Mouse (Mus musculus) stomach, embryonic 16.5 days (tissue): ENCODE results near the gene Tcp11l2. TPM values are rescaled to one million over a fixed set of nuclear protein-coding genes. Genes with fewer than 3 reads are reported as not detected.
A peak's percentile ranks its signal among the peaks of the same experiment; 100 is the strongest.

Source experiments
- ATAC-seq: fragments of 200-750 bp; cut with Nextera tagmentation; 2 replicates; pipeline ENCODE4 v1.8.0; 2017; ENCODE audit warnings: moderate number of reproducible peaks, moderate TSS enrichment; ENCODE audit not compliant: insufficient read depth, low FRiP score
- H3K27ac ChIP-seq: fragments of 300-500 bp; sonication (generic); 2 replicates; pipeline ENCODE4 v1.5.1; 2014; ENCODE audit warnings: low read length
- H3K27me3 ChIP-seq: fragments of 300-500 bp; sonication (generic); 2 replicates; pipeline ENCODE4 v1.6.1; 2014; ENCODE audit warnings: low read length, control low read depth, mixed read lengths; ENCODE audit not compliant: control insufficient read depth, insufficient read depth
- H3K36me3 ChIP-seq: fragments of 300-500 bp; sonication (generic); 2 replicates; pipeline ENCODE4 v1.6.1; 2014; ENCODE audit warnings: low read length; ENCODE audit not compliant: control insufficient read depth, insufficient read depth
- H3K4me1 ChIP-seq: fragments of 300-500 bp; sonication (generic); 2 replicates; pipeline ENCODE4 v1.6.1; 2014; ENCODE audit warnings: low read length, control low read depth, mixed read lengths; ENCODE audit not compliant: control insufficient read depth, insufficient read depth
- H3K4me2 ChIP-seq: fragments of 300-500 bp; sonication (generic); 2 replicates; pipeline ENCODE4 v1.6.1; 2014; ENCODE audit warnings: low read depth, low read length, mixed read lengths
- H3K4me3 ChIP-seq: fragments of 300-500 bp; sonication (generic); replicated peaks from 2 replicates; pipeline ENCODE4 v1.5.1; 2014; ENCODE audit warnings: mild to moderate bottlenecking, low read length
- H3K9ac ChIP-seq: fragments of 300-500 bp; sonication (generic); 2 replicates; pipeline ENCODE4 v1.6.1; 2014; ENCODE audit warnings: low read length
- H3K9me3 ChIP-seq: fragments of 300-500 bp; sonication (generic); replicated peaks from 2 replicates; pipeline ENCODE4 v1.6.1; 2016; ENCODE audit warnings: low read length, control low read depth; ENCODE audit not compliant: control insufficient read depth
- WGBS: fragments of 180-500 bp; shearing (Covaris S2); extraction: QIAGEN DNeasy Blood & Tissue Kit; methylation state at CpG from one replicate; pipeline ENCODE4 v1.1.7; 2014; 5-methylcytosine and 5-hydroxymethylcytosine counted together
- polyA plus RNA-seq: library from polyadenylated mRNA; unstranded; fragments of >200 nt; fragmentation: Nextera tagmentation; extraction: Ambion mirVana; gene quantifications from 2 replicates; pipeline ENCODE4 v1.2.1, GENCODE M21; 2015

Tcp11l2 gene
- polyA plus RNA-seq, 1 experiment from 2014 or later: 25.7 TPM

- Histone ChIP-seq H3K4me2 (no peak overlapping the region), H3K4me3 (no peak overlapping the region), H3K27me3 (no peaks in the 10 kb centered on the region), H3K27ac (no peak overlapping the region), H3K36me3 (no peaks in the 10 kb centered on the region), H3K9ac (no peak overlapping the region), H3K9me3 (no peaks in the 10 kb centered on the region), H3K4me1 (peaks cover 31% of the 10 kb centered on the region)
- WGBS: 77% methylated on average over 5 of the region's 5 CpGs
- ATAC-seq: no peak
Measured at GRCm38 (mm10) chr10:84535458-84535857, 41.0 kb upstream of the Tcp11l2 start.

DNA sequence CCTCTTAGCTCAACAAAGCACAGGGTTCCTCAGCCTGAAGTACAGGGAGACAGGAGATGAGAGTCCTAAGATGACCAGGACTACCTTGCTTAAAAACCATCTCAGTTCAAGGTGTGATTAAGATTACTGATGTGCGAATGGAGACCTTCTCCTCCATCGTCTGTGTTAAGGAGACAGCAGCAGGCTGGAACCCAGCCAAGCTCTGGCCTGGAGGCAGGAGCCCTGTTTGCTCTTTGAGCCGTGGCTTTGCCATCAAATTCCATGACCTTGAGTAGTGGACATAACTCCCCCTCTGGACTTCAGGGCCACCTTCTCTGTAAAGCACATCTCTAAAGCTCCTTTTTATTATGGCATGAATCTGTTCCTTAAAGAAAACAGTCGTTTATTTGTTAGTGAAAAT, 40.6 kb upstream of the Tcp11l2 start:
- 38% methylated on average over 4 of the region's 4 CpGs for WGBS
- Histone ChIP-seq H3K36me3 (no peaks in the 10 kb centered on the region), H3K27ac (no peak overlapping the region), H3K4me1 (peaks cover 27% of the 10 kb centered on the region), H3K27me3 (no peaks in the 10 kb centered on the region), H3K9me3 (no peaks in the 10 kb centered on the region), H3K9ac (no peak overlapping the region), H3K4me3 (no peak overlapping the region), H3K4me2 (no peak overlapping the region)
- no peak for ATAC-seq

DNA sequence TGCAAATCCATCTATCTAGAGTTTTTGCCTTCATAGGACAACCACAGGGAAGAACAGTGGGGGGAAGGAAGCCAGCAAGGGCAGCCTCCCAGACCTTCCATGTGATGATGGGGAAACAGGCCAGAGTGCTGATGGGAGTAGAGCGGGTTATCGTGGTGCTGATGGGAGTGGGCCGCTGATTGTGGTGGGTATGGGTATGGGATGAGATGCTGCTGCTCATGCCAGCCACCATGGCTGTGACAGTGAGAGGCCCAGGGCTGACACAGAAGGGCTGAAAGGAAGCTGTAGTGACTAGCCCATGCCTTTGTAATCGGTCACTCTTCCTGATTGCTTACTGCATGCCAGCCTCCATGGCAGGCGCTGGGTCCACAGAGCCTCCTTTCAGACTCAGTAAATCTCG, 36.8 kb upstream of the Tcp11l2 start:
- H3K4me2 ChIP-seq: no peak overlapping the region
- H3K9me3 ChIP-seq: no peaks in the 10 kb centered on the region
- H3K27ac ChIP-seq: no peak overlapping the region
- H3K4me3 ChIP-seq: no peak overlapping the region
- WGBS: 88% methylated on average over 6 of the region's 6 CpGs
- no peaks in the 10 kb centered on the region for H3K36me3 ChIP-seq
- no peaks in the 10 kb centered on the region for H3K27me3 ChIP-seq
- ATAC-seq: no peak
- peaks cover 14% of the 10 kb centered on the region; the same call in 1 of the 2 replicates for H3K4me1 ChIP-seq
- H3K9ac ChIP-seq: no peak overlapping the region

DNA sequence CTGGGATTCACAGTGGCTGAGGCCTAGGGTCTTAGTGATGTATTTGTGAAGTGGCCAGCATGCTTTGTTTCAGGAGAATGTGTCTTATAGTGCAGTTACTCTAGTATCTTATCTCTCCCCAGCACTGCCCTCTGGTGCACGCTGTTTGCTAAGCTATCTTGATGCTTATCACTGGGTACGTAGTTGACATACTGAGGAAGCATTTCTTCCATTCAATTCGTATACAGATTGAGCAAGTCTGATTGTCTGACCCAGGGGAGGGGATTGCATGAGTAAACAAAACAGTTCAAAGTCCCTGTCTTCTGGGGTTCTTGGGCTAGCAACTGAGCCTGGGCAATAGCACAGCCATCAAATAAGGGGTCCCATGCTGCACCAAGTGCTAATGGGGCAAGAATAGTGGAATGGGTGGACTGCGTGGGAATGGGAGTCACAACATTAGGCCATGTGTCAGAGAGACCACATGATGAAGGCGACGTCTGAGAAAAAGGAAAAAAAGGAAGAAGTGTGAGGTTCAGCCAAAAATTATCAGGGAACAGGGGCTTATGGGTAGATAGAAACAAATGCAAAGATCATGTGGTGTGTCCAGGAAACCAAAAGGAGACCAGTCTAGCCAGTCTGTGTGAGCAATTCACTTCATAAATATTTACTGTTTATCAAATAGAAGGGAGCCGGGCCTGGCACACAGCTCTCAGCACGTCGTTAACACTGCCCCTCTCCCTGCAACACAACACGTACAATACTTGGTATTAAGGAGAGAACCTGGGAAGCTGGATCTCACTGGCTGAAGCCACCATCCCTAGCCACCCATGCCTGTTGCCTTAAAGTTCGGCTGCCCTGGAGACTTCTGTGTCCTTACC, 33.4 kb upstream of the Tcp11l2 start:
- 0 out of 2 replicates have a peak, but pooled peaks cover 12% of the 10 kb centered on the region for H3K4me1 ChIP-seq
- no peaks in the 10 kb centered on the region for H3K9me3 ChIP-seq
- H3K9ac ChIP-seq: no peak overlapping the region
- 46% methylated on average over 11 of the region's 11 CpGs for WGBS
- ATAC-seq: peak; percentile 17; the same call in 1 of the 2 replicates
- H3K27ac ChIP-seq: peak overlapping the region; percentile 29
- no peaks in the 10 kb centered on the region for H3K27me3 ChIP-seq
- no peak overlapping the region for H3K4me2 ChIP-seq
- H3K4me3 ChIP-seq: no peak overlapping the region
- no peaks in the 10 kb centered on the region for H3K36me3 ChIP-seq

DNA sequence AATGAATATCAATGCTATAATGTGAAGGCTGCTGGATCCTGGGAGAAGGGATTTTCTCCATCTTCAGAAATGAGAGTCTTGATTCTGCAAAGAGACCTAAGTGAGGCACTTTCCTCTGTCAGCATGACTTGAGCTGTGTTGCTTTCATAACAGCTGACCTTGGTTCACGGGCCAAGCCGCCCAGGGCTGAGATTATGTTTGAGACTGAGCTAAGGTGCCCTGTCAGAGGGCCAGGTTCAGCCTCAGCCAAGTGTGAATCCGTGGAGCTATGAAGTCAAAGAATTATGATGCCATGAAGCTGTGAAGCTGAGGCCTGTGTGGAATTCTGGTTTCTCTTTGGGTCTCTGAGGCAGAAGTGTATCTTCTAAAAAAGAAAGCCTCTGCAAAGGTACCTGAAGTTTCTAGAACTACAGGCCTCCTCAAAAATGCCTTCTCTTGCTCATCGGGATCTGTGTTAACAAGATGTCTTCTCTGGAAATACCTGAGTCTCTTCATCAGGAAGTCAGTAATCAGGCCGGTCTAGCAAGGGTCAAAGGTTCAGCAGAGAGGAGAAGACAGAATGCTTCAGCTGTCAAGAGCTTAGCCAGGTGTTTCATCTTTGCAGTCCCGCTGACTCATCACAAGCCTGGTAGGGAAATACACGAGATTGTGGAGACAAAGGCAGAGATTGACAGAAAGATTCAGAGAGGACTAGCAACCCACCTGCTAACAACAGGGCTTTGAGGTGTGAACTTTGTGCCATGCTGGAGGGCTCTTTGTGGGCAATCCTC, 31.4 kb upstream of the Tcp11l2 start:
- H3K9me3 ChIP-seq: no peaks in the 10 kb centered on the region
- H3K4me2 ChIP-seq: no peak overlapping the region
- peak overlapping the region; percentile 77 for H3K27ac ChIP-seq
- no peak overlapping the region for H3K9ac ChIP-seq
- no peaks in the 10 kb centered on the region for H3K36me3 ChIP-seq
- ATAC-seq: no peak
- 34% methylated on average over 7 of the region's 7 CpGs for WGBS
- H3K4me1 ChIP-seq: 0 out of 2 replicates have a peak, but pooled peaks cover 12% of the 10 kb centered on the region
- H3K27me3 ChIP-seq: no peaks in the 10 kb centered on the region
- H3K4me3 ChIP-seq: no peak overlapping the region

DNA sequence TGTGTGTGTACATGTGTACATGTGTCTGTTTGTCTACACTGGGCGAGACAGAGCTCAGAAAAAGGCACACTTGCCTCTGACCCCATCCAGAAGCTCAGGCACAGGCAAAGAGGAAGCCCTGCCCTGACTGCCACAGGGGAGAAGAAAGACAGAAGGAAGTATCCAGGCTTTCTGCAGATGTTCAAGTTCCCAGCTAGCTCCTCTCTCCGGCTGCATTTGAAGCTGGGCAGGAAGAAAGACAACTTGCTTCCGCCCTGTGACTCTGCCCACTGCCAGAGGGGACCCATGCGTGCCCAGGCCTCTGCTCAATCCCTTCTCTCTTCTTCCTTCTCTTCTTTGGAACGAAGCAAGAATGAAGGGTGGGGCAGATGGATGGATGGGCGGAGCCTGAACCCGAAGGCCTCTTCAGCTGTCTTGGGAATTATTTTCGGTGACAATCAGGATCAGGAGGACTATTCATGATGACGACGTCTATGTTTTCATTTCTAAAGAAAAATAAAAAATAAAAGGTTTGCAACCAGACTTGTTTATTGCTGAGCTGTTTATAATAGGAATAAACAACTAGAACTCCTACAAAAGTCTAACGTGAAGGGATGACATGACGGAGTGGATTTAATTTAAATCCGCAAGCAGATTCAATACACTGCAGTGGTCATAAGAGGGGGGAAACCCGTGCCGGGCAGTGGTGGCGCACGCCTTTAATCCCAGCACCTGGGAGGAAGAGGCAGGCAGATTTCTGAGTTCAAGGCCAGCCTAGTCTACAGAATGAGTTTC, 27.1 kb upstream of the Tcp11l2 start:
- Histone ChIP-seq H3K9ac (no peak overlapping the region), H3K4me3 (no peak overlapping the region), H3K4me1 (peaks cover 7% of the 10 kb centered on the region; the same call in 1 of the 2 replicates), H3K27me3 (no peaks in the 10 kb centered on the region), H3K27ac (peak overlapping the region; percentile 74), H3K9me3 (no peaks in the 10 kb centered on the region), H3K4me2 (no peak overlapping the region), H3K36me3 (no peaks in the 10 kb centered on the region)
- WGBS: 67% methylated on average over 17 of the region's 17 CpGs
- no peak for ATAC-seq

- Histone ChIP-seq H3K9me3 (no peaks in the 10 kb centered on the region), H3K27ac (no peak overlapping the region), H3K4me2 (no peak overlapping the region), H3K27me3 (no peaks in the 10 kb centered on the region), H3K4me1 (peaks cover under 1% of the 10 kb centered on the region; the same call in 1 of the 2 replicates), H3K4me3 (no peak overlapping the region), H3K36me3 (no peaks in the 10 kb centered on the region), H3K9ac (no peak overlapping the region)
- ATAC-seq: no peak
- 77% methylated on average over 10 of the region's 10 CpGs for WGBS
Measured at GRCm38 (mm10) chr10:84549920-84550293, 26.5 kb upstream of the Tcp11l2 start.

DNA sequence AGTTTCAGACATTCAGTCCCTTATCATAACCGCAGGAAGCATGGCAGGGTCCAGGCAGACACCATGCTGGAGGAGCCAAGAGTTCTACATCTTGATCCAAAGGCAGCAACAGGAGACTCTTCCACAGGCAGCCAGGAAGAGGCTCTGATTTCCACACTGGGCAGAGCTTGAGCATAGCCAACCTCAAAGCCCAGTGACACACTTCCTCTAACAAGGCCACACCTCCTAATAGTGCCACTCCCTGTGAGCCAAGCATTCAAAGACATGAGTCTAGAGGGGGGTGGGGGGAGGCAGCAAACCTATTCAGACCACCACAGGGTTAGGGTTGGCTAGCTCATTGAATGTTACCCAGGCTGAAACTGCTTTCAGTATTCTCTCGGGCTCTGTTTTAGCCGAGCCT, 24.6 kb upstream of the Tcp11l2 start:
- H3K36me3 ChIP-seq: no peaks in the 10 kb centered on the region
- H3K27ac ChIP-seq: no peak overlapping the region
- H3K27me3 ChIP-seq: no peaks in the 10 kb centered on the region
- H3K4me2 ChIP-seq: no peak overlapping the region
- no peaks in the 10 kb centered on the region; the same call in 1 of the 2 replicates for H3K4me1 ChIP-seq
- H3K9me3 ChIP-seq: no peaks in the 10 kb centered on the region
- H3K4me3 ChIP-seq: no peak overlapping the region
- H3K9ac ChIP-seq: no peak overlapping the region
- ATAC-seq: no peak
- WGBS: 92% methylated on average over 3 of the region's 3 CpGs
